Mouse (Mus musculus) R1 (cell line): ENCODE measurements around the gene Zmynd12.

ENCODE experiments used
- DNase-seq: peaks from one replicate; pipeline ENCODE4 v3.0.0-alpha.2; 2018; ENCODE audit warnings: low read depth, low spot score

Gene Zmynd12

DNA sequence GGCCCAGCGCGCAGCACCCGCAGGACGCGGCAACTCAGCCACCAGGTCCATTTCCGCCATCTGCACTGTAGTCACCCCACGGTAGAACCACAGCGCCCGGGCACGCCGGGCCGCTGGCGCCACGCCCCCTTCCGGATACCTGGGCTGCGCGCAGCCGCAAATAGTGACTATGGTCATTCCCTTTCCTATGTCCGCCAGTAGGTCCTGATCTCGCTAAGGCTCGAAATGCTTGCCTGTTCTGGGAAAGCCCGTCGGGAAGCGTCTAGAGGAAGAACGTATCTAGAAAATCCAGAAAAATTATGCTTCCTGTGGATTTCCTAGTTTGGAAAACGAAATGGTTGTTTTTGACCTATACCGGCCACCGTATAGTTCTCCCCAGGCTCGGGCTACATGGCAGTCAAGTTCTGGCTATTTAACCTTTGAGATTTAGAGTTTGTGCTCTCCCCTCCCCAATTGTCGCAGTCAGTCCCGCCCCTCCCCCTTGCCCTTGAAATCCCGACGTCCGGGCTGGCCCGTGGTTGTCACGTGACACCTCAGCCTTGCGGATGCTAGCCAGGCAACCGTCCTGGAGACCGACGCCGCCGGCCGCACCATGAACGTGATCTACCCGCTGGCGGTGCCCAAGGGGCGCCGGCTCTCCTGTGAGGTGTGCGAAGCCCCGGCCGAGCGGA lies at the start of gene Zmynd12, which contains the start of gene Ppcs:
Gene Zmynd12, plus strand, starts transcription at position 521 of the 671 bp plus-strand sequence.
Gene Ppcs, minus strand, starts transcription at position 127 of the 671 bp plus-strand sequence.
- peak; percentile 98 for DNase-seq

DNA sequence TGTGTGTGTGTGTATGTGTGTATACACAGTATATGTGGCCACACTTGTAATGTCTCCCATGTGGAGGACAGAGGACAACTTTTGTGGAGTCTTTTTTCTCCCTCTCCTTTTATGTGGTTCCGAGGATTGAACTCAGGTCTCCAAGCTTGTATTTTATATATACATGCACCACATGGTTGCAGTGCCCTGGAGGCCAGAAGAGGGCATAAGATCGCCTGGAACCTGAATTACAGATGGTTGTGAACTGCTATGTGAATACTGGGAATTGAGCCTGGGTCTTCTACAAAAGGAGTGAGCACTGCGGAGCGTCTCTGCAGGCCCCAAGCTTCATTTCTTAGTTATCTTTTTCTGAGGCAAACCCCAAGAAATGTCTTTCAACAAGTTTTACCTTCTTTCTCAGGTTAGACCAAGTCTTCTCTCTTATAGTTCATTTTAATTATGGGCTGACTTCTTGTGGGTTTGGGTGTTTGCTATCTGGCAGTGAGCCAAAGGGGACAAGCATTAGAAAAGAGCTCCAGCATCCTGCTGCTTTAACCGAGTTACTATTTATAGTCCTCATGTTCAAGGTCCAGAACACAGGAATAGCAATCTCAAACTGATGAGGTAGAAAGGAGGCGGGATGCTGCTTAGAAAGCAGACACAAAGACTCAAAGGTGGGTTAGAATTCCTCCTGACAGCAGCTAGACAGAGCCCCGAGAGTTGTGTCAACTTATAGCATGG lies 41.0 kb upstream of the Zmynd12 start:
- no peak for DNase-seq

DNA sequence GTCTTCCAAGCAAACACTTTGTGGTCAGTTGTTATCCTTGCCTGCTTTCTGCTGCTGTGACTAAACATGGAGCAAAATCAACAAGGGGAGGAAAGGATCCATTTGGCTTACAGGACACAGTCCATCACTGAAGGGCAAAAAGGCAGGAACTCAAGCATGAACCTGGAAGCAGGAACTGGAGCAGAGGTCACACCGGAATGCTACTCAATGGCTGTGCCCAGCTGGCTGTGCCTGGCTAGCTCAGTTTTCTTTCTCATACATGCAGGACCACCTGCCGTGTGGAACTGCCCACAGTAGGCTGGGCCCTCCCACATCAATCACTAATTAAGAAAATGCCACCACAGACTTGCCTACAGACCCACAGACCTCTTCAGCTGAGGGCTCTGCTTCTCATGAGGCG lies 33.4 kb upstream of the Zmynd12 start:
- DNase-seq = no peak

DNA sequence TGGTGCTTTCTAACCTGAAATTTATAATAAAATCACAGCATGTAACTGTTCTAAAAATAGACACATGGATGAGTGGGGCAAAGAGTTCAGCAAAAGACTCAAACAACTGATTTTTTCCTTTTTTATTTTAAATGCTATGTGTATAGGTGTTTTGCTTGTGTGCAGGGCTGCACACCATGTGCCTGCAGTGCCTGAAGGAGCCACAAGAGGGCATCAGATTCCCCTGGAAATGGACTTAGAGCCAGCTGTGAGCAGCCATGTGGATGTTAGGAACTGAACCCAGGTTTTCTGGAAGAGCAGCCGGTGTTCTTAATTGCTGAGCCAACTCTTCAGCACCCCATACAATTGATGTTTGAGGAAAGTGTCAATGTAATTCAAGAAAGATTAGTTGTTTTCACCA lies 32.2 kb upstream of the Zmynd12 start:
- DNase-seq = peak; percentile 81

DNA sequence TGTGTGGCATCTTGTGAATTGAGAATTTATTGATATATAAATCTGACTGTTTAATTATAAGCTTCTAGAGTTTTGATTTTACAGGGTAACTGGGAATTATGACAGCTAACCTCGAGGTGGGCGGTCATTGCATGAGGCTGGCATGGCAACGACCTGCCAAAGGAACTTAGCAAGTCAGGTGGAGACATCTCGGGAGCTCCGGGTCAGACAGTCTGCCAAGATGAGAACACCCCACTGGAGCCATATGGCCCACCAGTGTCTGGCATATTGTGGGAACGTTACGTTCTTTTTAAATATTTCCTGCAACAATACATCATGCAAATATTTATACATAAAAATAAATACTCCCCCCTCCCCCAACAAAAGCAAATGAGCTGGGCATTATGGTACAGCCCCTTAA lies 23.9 kb upstream of the Zmynd12 start:
- no peak for DNase-seq

DNA sequence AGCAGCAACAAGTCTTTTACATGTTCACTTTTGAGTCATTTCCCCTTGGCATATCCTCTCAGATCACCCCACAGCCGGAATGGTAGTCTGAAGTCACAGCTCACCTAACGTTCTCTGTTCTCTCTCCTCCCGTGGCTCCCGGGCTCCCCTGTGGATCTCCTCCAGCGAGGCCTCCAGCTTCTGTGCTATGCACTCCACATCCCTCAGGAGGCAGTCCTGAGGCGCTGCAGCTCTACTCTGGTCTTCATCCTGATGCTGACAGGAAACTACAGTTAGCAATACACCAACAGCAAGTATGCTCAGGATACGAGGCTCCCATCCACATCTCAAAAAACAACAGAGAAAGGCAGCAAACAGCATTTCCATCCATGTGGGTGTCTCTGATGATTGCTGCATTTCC lies 21.7 kb upstream of the Zmynd12 start:
- DNase-seq = peak; percentile 63

DNA sequence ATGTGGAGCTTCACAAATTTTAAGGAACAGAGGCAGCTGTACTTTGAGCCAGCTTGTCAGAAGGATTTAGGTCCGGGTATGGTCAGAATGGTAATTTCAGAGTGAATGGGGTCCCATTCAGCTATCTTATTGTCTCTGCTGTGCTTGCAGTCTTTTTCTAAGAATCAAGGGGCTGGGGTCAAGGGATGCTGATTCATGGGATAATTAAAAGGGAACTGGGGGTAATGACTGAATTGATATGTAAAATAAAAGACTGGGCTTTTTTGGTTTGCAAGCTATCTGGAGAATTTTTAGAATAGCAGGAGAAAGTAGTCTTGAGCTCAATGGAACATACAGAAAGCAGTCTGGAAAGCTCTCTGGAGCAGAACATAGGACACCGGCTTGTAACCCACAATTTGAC lies 19.2 kb upstream of the Zmynd12 start:
- peak; percentile 78 for DNase-seq

DNA sequence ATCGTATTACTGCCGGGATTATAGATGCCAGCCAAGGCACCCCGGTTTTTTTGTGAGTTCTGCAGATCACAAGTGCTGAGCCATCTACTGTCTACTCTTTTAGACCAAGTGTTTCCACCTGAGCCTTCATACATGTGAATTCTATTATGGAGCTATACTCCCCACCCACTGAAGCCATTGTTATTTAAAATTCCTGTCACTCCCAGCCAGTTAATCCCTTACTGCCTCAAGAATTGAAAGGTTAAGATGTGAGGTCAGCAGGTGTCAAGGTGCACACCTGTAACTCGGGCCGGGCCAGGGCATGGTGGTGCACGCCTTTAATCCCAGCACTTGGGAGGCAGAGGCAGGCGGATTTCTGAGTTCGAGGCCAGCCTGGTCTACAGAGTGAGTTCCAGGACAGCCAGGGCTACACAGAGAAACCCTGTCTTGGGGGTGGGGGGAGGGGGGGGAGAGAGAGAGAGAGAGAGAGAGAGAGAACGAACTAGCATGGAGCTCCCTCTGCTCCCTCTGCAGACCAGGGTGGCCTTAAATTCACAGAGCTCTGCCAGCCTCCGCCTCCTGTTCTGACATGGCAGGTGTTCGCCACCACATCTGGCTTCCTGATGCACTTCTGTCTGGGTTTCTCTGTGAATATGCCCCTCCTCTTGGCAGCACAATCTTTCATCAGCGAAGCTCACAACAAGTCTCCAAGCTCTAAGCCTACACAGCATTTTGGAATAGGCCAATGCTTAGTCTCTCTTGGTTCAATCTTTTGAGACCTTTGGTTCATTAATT lies 10.6 kb upstream of the Zmynd12 start:
- DNase-seq = peak; percentile 86

DNA sequence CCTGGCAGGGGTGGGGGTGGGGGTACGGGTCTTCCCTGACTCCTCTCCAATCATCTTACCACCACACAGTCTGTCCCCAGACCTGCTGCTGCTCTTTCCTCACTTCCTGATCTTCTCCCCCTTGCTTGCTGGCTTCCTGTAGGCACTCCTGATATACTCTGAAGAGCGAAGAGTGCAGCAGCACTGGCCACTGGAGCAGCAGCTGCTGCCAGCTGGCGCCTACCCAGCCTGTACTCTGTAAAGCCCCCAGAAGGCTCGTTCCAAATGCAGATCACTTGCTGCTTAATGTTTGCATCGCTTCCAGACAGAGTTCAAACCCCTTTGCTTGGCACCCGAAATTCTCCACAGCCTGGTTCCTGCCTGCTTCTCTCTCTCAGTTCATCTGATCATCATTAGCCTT lies 9.8 kb upstream of the Zmynd12 start:
- DNase-seq = no peak

DNA sequence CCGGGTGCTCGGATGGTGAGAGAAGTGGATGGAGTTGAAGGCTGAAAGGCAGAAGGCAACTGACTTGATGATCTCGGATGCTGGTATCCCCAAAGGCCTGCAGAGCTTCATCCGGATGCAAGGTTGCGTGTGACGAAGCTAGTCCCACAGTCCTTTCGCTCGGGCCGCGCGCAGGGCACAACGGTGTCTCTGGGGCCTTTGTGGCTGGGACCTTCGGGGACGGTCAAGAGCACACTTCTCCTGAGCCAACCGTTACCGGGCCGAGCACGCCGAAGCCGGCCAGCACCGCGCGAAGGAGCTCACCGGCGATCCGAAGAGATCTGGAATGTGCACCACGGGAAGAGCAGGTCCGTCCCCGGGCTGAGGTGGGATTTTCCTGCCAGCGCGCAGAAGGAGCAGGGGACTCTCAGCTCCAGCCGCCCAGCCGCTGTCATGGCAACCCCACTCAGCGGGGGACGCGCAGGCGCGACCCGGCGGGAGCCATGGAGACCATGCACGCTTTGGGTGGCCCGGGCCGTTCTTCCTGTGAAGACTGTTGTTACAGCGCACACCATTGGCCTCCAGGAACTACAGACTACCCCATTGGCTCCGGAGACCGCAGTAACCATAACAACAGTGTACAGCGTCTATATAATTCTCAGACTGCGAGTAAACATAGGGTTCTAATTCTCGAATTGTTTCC lies 7.4 kb upstream of the Zmynd12 start, which contains the start of gene Ccdc30:
Gene Ccdc30, minus strand, starts transcription at position 450 of the 682 bp plus-strand sequence.
- DNase-seq = peak; percentile 98

DNA sequence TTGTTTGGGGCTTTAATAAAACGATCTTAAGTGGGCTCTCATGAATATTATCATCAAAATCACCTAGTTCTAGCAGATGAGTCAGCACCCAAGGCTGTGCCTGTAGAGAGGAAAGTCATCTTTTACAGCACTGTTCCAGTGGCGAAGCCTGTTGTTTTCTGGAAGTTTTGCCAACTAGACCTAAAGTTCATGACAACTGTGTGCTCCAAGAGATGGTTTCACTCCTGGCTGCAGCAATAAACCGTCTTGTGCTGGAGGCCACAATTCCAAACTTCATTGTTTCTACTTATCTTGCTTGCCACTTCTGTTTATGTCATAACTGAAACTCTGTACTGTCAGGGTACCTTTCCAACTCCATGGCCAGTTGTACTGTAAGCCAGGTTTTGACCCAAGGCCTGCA lies 5.3 kb upstream of the Zmynd12 start:
- DNase-seq = no peak

DNA sequence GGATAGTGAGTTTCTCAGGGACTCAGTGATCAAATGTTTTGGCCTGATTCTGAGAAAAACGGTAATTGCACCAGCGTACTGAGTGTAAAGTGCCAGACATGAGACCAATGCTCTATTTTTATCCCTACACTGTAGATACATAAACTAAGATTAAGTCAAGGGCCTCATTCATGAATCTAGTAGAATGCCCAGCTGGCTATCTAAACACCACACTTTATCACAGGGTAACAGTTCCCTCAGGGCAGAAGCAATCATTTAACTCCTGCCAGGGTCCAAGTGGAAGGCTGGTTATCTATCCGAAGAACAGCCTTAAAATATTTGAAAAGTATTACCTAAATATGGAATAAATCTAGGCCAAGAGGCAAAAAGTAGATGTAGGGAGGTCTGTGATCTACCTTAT lies 4.7 kb upstream of the Zmynd12 start:
- no peak for DNase-seq

DNA sequence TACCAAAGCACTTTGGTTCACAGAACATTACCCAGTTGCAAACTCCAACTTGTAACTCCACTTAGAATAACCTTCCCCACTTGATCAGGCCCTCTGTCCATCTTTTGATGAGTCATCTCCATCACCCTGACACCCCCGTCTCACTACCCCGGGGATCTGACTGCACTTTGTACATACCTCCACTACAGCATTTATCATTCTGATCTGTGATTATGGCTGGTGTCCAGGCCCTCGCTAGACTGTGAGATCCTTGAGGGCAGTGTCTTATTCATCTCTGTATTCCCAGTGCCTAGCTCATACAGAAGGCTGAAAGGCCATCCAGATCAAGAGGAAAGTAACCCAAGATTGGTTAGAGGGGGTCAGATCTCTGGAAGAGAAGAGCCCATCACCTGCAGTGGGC lies 1.4 kb upstream of the Zmynd12 start:
- DNase-seq = no peak

DNA sequence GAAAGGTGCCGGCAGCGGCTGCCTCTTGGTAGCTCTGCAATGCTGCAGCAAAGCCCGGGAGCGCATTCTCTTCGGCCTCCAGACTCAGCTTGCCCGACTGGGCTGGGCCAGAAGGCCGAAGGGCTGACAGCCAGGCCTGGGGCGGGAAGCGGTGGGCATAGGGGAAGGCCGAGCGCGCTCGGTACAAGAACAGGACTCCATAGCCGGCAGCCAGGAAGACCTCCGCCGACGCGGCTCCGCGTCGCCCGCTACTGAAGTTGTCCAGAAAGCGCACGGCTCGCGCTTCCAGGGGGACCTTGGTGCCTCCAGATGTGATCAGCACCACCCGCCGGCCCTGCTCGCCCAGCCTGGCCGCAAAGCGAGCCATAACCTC lies 707 bp upstream of the Zmynd12 start:
- no peak for DNase-seq

DNA sequence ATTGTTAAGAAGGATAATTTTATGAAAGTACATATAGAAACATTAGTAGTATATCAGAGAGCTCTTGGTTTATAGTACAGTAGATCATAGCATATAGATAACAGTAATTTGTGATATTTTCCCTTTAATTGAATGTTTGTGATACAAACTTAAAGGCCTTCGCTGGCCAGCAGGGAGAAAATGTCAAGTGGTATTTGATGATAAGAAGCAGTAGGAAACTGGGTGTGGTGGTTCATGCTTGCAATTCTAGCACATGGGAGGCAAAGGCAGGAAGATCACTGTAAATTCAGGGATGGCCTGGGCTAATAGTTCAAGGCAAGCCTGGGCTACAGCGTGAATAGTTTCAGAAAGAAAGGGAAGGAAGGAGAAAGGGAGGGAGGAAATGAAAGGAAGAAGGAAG lies 2.5 kb downstream of the Zmynd12 start:
- DNase-seq = no peak

DNA sequence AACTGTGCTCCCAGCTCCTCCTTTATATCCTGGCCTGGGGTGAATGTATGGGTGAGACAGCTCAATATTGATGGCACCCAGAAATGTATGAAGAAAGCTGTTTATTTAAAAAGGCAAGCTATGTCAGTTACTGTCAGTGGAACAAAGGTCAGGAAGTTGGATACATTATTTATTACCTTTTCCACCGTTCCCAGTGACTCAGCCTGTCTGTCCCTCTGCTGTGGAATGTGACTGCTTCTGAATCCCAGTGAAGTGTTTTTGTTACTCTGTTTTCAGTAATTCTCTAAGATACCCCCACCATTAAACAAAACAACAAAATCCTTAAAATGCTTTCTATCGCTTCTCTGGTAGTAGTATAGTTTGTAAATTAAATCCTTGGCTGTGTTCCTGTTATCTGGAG lies 3.0 kb downstream of the Zmynd12 start:
- DNase-seq = no peak

DNA sequence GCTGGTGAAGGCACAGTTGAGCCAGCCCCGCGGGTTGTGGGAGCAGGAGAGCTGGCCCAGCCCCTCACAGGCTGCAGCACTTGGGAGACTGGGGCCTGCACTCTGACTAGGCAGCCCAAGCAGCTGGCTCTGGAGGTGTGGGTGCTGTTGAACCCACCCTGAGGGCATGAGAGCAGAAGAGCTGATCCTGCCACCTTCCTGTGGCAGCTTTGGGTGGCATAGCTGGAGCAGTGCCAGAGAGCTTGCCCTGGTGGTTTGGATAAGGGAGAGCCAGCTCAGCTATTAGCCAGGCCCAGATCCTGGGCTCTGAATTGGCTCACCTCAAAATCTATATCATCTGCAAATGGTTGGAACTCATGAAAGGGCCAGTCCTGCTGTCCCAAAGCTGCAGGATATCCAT lies 5.1 kb downstream of the Zmynd12 start:
- DNase-seq = no peak

DNA sequence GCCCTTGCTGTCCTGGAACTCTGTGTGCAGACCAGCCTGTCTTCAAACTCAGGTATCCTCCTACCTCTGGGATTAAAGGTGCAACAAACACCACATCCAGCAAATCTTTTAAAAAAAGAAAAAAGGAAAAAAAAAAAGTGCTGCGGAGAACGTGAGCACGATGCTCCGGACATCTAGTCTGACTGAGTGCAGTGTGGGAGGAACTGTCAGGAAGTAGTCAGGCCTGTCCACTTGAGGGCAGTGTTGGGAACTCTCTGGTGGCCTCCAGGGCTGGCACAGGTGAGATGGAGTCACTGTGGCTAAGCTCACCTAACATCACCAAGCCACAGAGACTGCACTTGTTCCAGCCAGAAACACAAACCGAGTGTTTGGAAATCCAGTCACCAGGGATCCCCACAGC lies 8.1 kb downstream of the Zmynd12 start:
- peak; percentile 51 for DNase-seq

DNA sequence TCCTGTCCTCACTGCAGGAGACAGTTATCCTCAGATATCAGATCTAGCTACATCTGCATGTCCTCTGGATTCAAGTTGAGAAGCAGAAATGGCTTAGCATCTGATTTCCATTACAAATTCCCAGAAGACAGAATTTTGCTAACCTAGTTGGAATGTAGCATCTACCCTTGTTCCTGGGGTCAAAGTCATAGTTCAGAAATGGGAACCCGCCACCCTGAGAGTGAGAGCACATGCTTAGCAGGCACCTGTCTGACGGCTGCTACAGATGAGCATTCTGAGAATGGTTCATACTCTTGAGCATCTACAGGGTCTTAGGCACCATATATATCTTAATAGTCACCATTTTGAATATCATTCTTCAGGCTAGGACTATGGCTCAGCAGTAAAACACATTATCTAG lies 15.3 kb downstream of the Zmynd12 start:
- no peak for DNase-seq

DNA sequence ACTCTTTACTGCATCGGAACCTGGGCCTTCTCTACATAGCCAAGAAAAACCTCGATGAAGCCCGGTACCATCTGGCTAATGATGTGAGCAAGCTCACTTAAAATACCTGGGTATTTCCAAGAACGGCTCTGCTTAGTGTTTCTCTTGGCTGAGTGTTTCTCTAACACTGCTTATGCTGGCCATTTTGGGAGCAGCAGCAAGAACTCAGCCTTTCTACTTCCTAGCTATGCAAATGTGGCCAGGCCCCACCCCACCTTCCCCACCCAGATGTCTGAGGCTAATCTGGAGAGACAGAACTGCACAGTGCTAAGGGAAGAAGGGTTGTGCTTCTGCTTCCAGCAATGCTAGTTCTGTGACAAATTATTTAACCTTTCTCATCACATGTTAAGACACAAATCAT lies 19.2 kb downstream of the Zmynd12 start:
- peak; percentile 73 for DNase-seq

DNA sequence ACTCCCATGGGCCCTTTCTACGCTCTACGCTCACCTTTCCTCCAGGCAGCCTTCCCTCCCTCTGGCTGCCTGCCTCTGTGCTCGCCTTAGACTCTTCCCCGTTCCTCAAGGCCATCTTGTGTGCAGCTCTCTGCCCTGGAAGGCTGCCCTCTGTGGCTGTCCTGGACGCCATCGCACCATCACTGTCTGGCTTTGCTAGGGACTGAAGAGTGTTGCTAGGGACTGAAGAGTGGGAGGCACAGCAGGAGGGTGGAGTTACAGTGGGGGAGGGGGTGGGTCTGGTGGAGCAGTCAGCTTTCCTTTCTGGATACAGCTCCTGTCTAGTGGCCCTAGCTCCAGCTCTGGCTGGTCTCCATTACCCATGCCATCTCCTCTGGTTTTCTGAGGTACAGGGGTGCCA lies 19.9 kb downstream of the Zmynd12 start:
- peak; percentile 77 for DNase-seq

DNA sequence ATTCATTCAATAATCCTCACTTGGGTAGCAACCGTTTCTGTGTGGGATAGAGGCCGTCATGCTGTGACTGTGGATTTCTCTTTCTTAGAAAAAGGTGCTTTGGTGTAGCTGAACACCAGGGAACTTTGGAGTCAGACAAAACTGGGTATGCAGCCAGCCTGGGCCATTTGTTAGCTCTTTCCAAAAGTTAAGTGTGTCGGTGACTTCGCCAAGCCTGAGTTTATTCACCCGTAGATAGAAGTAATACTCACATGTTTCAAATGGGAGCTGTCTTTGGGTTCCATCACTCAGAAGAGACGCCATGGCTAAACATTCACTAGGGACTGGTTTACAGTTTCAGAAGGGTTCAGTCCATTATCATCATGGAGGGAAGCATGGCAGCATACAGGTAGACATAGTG lies 24.6 kb downstream of the Zmynd12 start:
- no peak for DNase-seq
